Mouse (Mus musculus): ENCODE measurements at regions not wholly inside any gene's neighbourhood (a gene's known extent, or its start where the extent isn't known, plus 50 kb on each side); places are given as distances from the start of the nearest gene placed in this dataset.

- DNase-seq = peak; percentile 40
These were observed 86.5 kb upstream of the Got2 start for GRCm38 (mm10) chr8:95974889-95975288.

- no peak for DNase-seq
These were observed 85.9 kb upstream of the Got2 start for GRCm38 (mm10) chr8:95974231-95974630.

GRCm38 (mm10) chr8:95973571-95973970, 85.2 kb upstream of the Got2 start:
- no peak for DNase-seq

- DNase-seq = no peak
These were observed 80.5 kb upstream of the Got2 start for GRCm38 (mm10) chr8:95968828-95969227.

- no peak for DNase-seq
These were observed 78.1 kb upstream of the Got2 start for GRCm38 (mm10) chr8:95966430-95966829.

GRCm38 (mm10) chr8:95952257-95952656, 63.9 kb upstream of the Got2 start:
- DNase-seq = peak; percentile 27

- DNase-seq = peak; percentile 84
These were observed 63.4 kb upstream of the Got2 start for GRCm38 (mm10) chr8:95951794-95952193.
